Comparison of ENCODE assay signal across 15 mouse cellular contexts in the genomic region with DNA sequence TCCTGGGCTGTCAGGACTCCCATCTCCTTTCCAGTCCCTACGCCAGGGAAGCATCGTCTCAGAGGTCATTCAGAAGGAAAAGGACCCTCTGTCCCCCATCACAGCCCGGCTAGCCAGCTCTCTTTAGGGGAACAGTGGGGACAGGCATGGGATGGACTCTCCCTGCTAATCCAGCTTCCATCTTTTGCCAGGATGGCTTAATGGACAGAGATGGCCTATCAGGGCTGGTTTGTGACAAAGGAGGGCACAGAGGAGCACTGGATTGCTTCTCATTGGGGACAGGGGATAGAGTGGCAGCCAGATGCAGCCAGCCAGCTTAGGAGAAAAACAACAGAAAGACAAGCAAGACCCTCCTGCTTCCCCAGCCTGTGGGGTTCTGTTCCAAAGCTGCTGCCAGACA. TPM values are rescaled to one million over a fixed set of nuclear protein-coding genes. Genes with fewer than 3 reads are reported as not detected.
DNase-seq lines count a peak whose midpoint lies in the region; ATAC-seq lines count a peak whose summit lies in the region.
"Had no signal": no experiment of that assay in that cellular context is flagged by ENCODE, and none has a peak within 500 bp of the region (broad histone marks: within the 10 kb centered on the region; RNA-seq: fewer than 3 reads in every experiment).

No protein-coding gene starts in this region.

- H3K27me3 ChIP-seq in forebrain, embryonic 12.5 days, result peaks cover 49% of the 10 kb centered on the region
- peaks cover 15% of the 10 kb centered on the region for H3K27me3 ChIP-seq in forebrain, embryonic 15.5 days
- peaks cover 49% of the 10 kb centered on the region for H3K27me3 ChIP-seq in limb, embryonic 10.5 days (ENCODE audit: low read depth, poor library complexity, severe bottlenecking)

- H3K4me1 ChIP-seq in forebrain, embryonic 12.5 days, result peaks cover 19% of the 10 kb centered on the region
- peaks cover 13% of the 10 kb centered on the region for H3K4me1 ChIP-seq in forebrain, embryonic 15.5 days
- peaks cover 41% of the 10 kb centered on the region for H3K4me1 ChIP-seq in limb, embryonic 10.5 days

- peak; percentile 13 to 53 for DNase-seq in urinary bladder, postnatal 4 days (ENCODE audit: low spot score in 2 of 2)
- DNase-seq in urinary bladder, postnatal 36 days (ENCODE audit: low spot score in 2 of 2), result no peak
- peak; percentile 29 for DNase-seq in limb, embryonic 10.5 days (ENCODE audit: low spot score)
- DNase-seq in frontal cortex, postnatal 14 days (ENCODE audit: low spot score in 2 of 2), result no peak
- no peak for DNase-seq in kidney, adult 18-20 months
- DNase-seq in cerebellum, postnatal 25 days, result no peak
- DNase-seq: B cell, adult 2 months; kidney, adult 8-10 months; lung, postnatal 10 days; right cerebral cortex, adult 18-20 months had no signal

- no peak overlapping the region for H3K27ac ChIP-seq in forebrain, embryonic 12.5 days
- H3K27ac ChIP-seq in forebrain, embryonic 15.5 days (replicated peaks), result no peak overlapping the region
- H3K27ac ChIP-seq in limb, embryonic 10.5 days, result no peak overlapping the region; the same call in 1 of the 2 replicates
- H3K27ac ChIP-seq: layer of hippocampus, adult 2 months; limb, embryonic 13.5 days; stomach, embryonic 15.5 days had no signal

- H3K4me3 ChIP-seq in forebrain, embryonic 12.5 days (replicated peaks), result no peak overlapping the region
- H3K4me3 ChIP-seq in forebrain, embryonic 15.5 days, result no peak overlapping the region
- H3K4me3 ChIP-seq in limb, embryonic 10.5 days, result no peak overlapping the region
- H3K4me3 ChIP-seq: layer of hippocampus, adult 2 months; limb, embryonic 13.5 days; stomach, embryonic 15.5 days had no signal

- peak; percentile 19; the same call in 1 of the 2 replicates for ATAC-seq in forebrain, embryonic 12.5 days (ENCODE audit: low FRiP score)
- ATAC-seq in forebrain, embryonic 15.5 days (replicated peaks), result no peak

- no peak overlapping the region; the same call in 1 of the 2 replicates for H3K4me2 ChIP-seq in forebrain, embryonic 12.5 days
- H3K4me2 ChIP-seq in forebrain, embryonic 15.5 days (replicated peaks), result no peak overlapping the region
- H3K4me2 ChIP-seq: limb, embryonic 13.5 days; stomach, embryonic 15.5 days had no signal

- WGBS in forebrain, embryonic 12.5 days, result 11% methylated on average over 3 of the region's 3 CpGs
- WGBS in forebrain, embryonic 15.5 days, result 22% methylated on average over 3 of the region's 3 CpGs
- 55% methylated on average over 3 of the region's 3 CpGs for WGBS in limb, embryonic 10.5 days

- no peak overlapping the region for H3K9ac ChIP-seq in forebrain, embryonic 12.5 days
- no peak overlapping the region for H3K9ac ChIP-seq in forebrain, embryonic 15.5 days (replicated peaks)
- H3K9ac ChIP-seq: limb, embryonic 13.5 days; stomach, embryonic 15.5 days had no signal

- no peaks in the 10 kb centered on the region for H3K9me3 ChIP-seq in forebrain, embryonic 12.5 days
- no peaks in the 10 kb centered on the region for H3K9me3 ChIP-seq in forebrain, embryonic 15.5 days
- no peaks in the 10 kb centered on the region for H3K9me3 ChIP-seq in limb, embryonic 10.5 days (replicated peaks)
- H3K9me3 ChIP-seq: limb, embryonic 13.5 days; stomach, embryonic 15.5 days had no signal

- H3K36me3 ChIP-seq in forebrain, embryonic 12.5 days (replicated peaks), result no peaks in the 10 kb centered on the region
- H3K36me3 ChIP-seq in forebrain, embryonic 15.5 days, result no peaks in the 10 kb centered on the region
- H3K36me3 ChIP-seq in limb, embryonic 10.5 days, result no peaks in the 10 kb centered on the region
- H3K36me3 ChIP-seq: limb, embryonic 13.5 days; stomach, embryonic 15.5 days had no signal

RNA-seq across cellular contexts. Expression of a gene that starts 0.9 kb away (rescaled TPM):
- 1.4 and 1.9 TPM in 2 replicates for polyA plus RNA-seq in forebrain, embryonic 12.5 days (2016; fragmentation: Nextera tagmentation; extraction: Ambion mirVana)
- polyA plus RNA-seq in forebrain, embryonic 15.5 days (2015; fragmentation: Nextera tagmentation; extraction: Ambion mirVana), result 2.9 and 5.1 TPM in 2 replicates
- 32.7 and 47.1 TPM in 2 replicates for polyA plus RNA-seq in limb, embryonic 10.5 days (2016; fragmentation: Nextera tagmentation; extraction: Ambion mirVana)

Comparison
In these comparisons a context has a peak if more than half of its experiments do, and no peak if none do; other contexts are left out.
1. DNase-seq: peak in urinary bladder, postnatal 4 days (2 of 2) and limb, embryonic 10.5 days (single experiment); none in urinary bladder, postnatal 36 days (0 of 2), frontal cortex, postnatal 14 days (0 of 2), kidney, adult 18-20 months (single experiment) and cerebellum, postnatal 25 days (0 of 2).